Mouse (Mus musculus): ENCODE measurements around the gene Pax8.

Gene Pax8

GRCm38 (mm10) chr2:24413172-24413571 is 62.2 kb downstream of the Pax8 start:
- no peak for DNase-seq (ENCODE audit: low spot score)

- peak; percentile 23 for DNase-seq (ENCODE audit: low spot score)
Measured at GRCm38 (mm10) chr2:24409166-24409565, 66.2 kb downstream of the Pax8 start.

- DNase-seq (ENCODE audit: low spot score) = peak; percentile 30
Measured at GRCm38 (mm10) chr2:24407701-24408485, 67.5 kb downstream of the Pax8 start.

- DNase-seq (ENCODE audit: low spot score) = peak; percentile 51
Measured at GRCm38 (mm10) chr2:24405345-24406012, 69.9 kb downstream of the Pax8 start.

- DNase-seq (ENCODE audit: low spot score) = no peak
Measured at GRCm38 (mm10) chr2:24400711-24401110, 74.7 kb downstream of the Pax8 start.

GRCm38 (mm10) chr2:24397115-24397514 is 78.3 kb downstream of the Pax8 start:
- no peak for DNase-seq (ENCODE audit: low spot score)

GRCm38 (mm10) chr2:24393251-24393650 is 82.1 kb downstream of the Pax8 start:
- no peak for DNase-seq (ENCODE audit: low spot score)

GRCm38 (mm10) chr2:24387361-24388283 is 87.8 kb downstream of the Pax8 start:
- no peak for DNase-seq (ENCODE audit: low spot score)

- no peak for DNase-seq (ENCODE audit: low spot score)
Measured at GRCm38 (mm10) chr2:24386964-24387320, 88.5 kb downstream of the Pax8 start.

GRCm38 (mm10) chr2:24386158-24386963 is 89.0 kb downstream of the Pax8 start:
- DNase-seq (ENCODE audit: low spot score) = no peak

GRCm38 (mm10) chr2:24385111-24385961 is 90.1 kb downstream of the Pax8 start:
- DNase-seq (ENCODE audit: low spot score) = no peak

GRCm38 (mm10) chr2:24384393-24384792 is 91.0 kb downstream of the Pax8 start:
- no peak for DNase-seq (ENCODE audit: low spot score)

- no peak for DNase-seq (ENCODE audit: low spot score)
Measured at GRCm38 (mm10) chr2:24383636-24384035, 91.8 kb downstream of the Pax8 start.

GRCm38 (mm10) chr2:24382456-24383230 is 92.8 kb downstream of the Pax8 start:
- DNase-seq (ENCODE audit: low spot score) = no peak

- no peak for DNase-seq (ENCODE audit: low spot score)
Measured at GRCm38 (mm10) chr2:24378747-24379450, 96.5 kb downstream of the Pax8 start.

Data from testis, postnatal 14 days (tissue).